Mouse (Mus musculus) frontal cortex, postnatal 25 days (tissue): ENCODE measurements at regions not wholly inside any gene's neighbourhood (a gene's known extent, or its start where the extent isn't known, plus 50 kb on each side); places are given as distances from the start of the nearest gene placed in this dataset.

ENCODE experiments used
- DNase-seq, 2 experiments: peaks; one replicate each; pipeline ENCODE4 v3.0.0; 2022; ENCODE audit warnings: low spot score in 2 of 2

DNA sequence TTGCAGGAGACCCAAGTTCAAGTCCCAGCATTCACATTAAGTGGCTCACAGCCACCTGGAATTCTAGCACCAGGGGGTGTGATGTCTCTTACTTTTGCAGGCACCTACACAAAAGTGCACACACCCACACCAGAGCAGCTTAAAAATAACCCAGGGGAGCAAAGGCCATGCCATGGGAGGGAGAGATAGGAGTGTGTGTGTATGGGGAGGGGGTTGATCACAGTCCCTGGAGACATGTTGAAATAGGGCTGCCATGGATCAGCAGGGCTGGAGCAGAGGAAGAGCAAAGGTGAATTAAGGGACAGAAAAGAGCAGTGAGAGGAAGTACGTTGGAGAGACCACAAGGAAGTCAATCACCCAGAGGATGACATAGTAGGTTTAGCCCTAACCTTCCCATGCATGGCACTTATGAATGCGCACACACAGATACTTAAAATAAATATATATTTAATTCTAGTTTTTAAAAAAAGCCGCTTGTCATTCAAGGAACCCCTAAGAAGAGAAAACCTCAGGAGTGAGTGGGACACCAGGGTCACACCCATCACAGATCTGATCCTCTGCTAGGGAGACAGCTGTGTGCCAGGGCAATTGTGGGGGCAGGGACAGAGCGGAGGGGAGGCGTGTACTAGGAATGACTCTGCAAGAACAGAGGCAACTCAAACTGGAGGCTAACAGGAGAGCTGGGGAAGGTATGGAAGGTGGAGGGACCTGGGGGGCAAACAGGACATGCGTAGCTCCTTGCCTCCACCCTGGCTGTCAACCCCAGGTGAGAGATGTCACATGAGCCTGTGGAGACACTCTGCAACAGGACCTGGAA lies 189.5 kb upstream of the Rybp start:
- DNase-seq, result no peak

DNA sequence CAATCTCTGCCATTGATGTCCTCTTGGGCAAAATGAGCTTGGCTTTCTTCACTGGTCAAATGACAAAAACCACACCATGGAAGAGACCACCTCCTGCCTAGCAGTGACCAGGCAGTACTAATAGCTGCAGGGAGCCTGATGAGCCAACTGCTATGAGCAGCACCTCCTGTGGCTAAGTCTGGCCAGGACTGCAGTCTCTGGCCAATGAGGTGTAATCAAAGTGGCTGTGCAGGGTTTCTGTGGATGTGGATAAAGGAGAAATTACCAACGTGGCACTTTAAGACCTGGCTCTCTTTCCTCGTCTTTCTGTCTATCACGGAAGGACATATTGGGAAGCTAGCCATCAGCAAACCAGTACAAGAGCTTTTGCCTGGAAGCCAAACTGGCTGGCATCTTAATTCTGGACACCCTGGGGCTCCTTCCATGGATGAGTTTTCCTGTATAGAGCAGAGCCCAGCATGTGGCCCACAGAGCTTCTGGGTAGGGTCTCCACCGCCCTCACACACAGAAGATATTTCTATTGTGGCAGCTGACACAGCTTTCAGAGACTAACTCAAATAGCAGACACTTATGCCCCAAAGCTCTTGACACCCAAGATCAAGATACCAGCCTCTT lies 188.2 kb upstream of the Rybp start:
- DNase-seq, result no peak

- DNase-seq, result no peak
These were observed 187.0 kb upstream of the Rybp start for GRCm38 (mm10) chr6:100474326-100474725.

- DNase-seq, result no peak
These were observed 182.8 kb upstream of the Rybp start for GRCm38 (mm10) chr6:100470071-100470470.

- no peak for DNase-seq
These were observed 175.5 kb upstream of the Rybp start for GRCm38 (mm10) chr6:100462757-100463156.

DNA sequence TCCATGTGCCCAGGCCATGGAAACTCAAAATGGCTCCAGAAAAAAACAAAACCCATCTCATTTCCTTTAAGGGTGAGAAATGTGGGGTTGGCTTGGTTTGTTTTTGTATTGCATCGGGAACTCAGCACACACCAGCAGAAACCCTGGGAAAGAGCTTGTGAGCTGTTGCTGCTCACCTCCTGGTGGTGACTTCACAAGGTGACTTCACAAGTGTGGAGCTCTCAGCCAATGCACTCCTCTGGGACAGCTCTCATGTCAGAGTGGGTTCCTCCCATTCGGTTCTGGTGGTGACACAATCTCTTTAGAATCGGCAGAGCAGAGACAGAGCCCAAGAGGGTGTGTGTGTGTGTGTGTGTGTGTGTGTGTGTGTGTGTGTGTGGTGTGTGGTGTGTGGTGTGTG lies 166.1 kb upstream of the Rybp start:
- DNase-seq, result no peak

- DNase-seq, result no peak
These were observed 165.1 kb upstream of the Rybp start for GRCm38 (mm10) chr6:100452097-100453002.

DNA sequence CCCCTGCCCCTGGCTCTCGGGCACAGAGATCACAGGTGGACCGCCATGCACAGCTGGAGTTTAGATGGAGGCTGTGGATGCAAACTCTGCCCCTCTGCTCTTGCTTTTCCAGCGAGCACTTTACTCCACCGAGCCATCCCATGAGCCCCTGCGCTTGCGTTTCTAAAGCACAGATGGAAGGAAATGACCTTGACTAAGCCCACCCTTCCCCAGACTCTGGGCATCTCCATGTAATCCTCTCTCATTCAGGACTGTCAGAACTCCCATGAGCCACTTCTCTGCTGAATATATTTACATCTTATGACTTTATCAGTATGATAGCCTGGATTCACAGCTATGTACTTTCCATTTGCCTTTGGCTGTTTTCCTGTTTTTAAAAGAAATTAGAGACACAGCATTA lies 162.8 kb upstream of the Rybp start:
- no peak for DNase-seq

DNA sequence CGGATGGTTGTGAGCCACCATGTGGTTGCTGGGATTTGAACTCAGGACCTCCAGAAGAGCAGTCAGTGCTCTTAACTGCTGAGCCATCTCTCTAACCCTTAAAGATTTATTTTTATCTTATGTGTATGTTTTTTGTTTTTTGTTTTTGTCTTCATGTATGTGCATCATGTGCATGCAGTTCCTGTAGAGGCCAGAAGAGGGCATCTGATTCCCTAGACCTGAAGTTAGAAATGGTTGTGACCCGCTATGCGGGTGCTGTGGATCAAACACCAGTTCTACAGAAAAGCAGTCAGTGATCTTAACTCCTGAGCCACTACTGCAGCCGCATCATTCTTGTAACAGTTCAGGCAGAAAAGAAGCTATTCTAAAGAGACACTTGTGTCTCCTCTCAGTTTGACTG lies 161.8 kb upstream of the Rybp start:
- DNase-seq, result no peak

DNA sequence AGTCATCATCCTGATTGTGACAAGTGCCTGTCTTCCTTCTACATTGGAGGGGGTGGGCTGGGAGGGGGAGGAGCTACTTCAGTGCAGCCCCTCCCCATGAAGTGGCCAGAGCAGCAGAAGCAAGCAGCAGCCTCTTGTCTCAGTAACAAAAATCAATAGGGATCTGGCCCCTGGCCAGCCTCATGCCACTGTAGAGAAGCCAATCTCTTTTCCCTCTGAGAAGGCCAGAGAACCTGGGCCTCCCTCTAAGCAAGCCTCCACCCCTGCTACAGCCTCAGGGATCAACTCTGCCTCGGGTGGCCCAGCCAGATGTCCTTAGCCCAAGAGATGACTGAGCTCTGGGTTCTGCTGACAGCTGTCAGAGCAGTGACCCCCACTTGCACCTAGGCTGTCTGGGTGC lies 159.9 kb upstream of the Rybp start:
- DNase-seq, result no peak

GRCm38 (mm10) chr6:100446804-100447203 lies 159.5 kb upstream of the Rybp start:
- DNase-seq, result no peak

DNA sequence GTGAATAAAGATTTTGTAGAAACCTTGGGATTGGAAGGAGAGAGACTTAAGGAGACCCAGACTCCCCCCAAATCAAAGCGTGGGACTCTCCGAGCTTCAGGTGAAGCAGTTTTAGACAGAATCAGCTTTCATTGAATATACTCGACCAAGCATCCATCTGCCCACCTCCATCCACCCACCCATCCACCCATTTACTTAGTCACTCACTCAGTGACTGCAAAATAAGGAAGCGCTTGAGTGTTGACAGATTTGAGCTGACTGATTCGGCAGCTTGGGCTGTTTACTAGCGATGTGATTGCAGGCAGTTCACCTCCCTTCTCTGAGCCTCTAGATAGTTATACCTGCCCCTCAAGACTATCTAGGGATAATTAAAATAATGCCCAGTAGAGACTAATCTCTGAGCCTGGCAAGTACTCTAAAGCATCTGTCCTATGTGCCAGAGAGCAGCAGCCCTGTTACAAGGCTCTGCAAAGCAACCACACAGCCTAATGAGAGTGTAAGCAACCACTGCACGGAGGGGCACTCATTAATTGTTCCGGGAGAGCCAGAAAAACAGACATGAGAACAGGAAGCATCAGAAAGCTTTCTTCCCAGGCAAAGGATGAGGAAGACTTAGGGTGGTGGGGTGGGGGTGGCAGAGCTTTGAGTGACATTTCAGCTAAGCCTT lies 151.9 kb upstream of the Rybp start:
- no peak for DNase-seq

DNA sequence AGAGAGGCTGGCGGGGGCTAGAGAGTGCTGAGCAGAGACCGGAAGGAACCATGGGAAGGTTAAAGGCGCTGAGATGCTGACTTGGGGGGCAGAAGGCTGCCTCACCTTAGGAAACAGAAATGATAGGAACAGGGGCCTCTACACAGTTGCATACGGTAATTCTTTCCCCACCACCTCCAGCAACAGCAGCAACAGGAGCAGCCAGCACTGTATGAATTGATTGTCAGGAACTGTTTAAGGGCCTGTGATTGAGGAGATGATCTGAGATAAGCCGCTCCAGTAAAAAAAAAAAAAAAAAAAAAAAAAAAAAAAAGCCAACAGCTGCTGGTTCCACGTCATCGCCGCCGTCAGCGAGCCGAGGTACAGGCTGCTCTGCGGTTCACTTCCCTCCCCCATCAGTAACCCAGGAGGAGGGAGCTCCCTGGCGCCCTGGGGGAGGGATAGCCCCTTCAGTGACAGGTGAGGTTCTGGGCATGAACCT lies 151.3 kb upstream of the Rybp start:
- DNase-seq, result peak in 1 of 2 experiments; percentile 13

DNA sequence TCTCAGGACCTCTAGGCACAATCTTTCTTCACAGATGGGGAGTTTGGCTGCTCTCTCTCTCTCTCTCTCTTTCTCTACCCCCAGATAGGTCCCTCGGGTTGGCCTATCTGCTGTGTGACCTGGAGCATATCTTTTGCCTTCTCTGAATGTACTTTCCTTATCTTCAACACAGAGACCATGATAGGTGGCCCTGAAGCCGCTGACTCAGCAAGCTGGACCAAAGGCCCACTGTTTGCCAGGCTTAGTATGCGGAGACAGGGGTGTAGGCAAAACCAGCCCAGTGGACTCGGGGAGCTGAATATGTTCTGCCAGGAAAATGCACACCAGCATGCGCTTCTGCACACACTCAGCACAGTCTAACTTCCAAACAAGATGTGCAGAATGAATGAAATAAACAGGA lies 150.7 kb upstream of the Rybp start:
- no peak for DNase-seq

- DNase-seq, result no peak
These were observed 149.2 kb upstream of the Rybp start for GRCm38 (mm10) chr6:100436507-100436906.

- no peak for DNase-seq
These were observed 147.9 kb upstream of the Rybp start for GRCm38 (mm10) chr6:100435222-100435621.

- no peak for DNase-seq
These were observed 146.2 kb upstream of the Rybp start for GRCm38 (mm10) chr6:100433534-100433867.

DNA sequence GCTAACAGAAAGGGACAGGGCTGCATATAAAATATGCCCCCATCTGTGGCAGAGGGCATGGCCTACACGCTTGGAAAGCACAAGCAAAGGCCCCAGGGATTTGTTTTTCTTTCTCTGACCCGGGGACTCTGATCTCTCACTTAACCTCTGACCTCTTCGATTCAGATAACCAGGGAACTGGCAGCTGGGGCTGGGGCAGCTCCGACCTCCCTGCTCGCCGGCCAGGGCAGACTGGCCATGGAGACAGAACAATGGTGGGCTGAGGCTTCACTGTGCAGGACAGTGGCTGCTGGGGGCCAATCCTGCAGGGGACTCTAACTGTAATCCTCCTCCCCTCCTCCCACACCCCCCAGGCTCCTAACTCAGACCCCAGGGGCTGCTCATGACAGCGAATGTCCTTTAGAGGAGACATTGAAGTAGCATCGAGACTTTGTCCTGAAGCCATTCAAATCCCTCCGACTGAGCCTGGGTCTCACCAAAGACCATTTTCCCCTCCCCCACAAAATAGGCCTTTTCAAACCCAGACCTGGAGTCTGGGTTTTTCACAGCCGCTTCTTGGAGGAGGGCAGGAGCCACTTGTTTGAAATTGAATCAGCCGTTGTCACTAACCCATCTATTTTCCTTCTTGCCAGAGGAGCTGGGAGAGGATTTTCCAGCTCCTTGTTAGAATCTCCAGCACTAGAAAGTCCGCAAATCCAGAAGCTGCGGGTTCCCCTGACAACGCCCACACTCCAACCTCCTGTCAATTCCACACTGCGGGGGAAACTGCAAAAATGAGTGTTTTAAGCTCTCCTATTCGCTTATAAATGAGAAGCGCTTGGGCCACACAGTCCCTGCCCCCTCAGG lies 145.6 kb upstream of the Rybp start:
- DNase-seq, result peak in 1 of 2 experiments; percentile 13

DNA sequence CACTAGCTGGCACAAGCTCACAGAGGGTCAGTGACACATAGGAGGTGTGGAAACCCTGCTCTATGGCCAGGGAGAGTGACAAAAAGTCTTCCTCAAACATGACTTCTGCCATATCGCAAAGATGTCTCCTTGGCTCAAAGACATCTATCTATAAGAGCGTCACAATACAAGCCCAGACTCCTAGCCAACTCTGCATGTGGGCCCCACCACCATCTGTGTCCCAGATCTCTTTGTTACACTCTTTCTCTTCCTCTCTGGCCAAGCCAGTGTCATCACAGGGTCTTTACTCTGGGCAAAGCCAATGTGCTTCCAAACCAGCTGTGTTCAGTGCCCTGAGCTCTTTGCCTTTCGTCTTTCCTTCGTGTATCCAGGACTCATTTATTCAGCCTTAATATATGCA lies 143.0 kb upstream of the Rybp start:
- DNase-seq, result no peak

DNA sequence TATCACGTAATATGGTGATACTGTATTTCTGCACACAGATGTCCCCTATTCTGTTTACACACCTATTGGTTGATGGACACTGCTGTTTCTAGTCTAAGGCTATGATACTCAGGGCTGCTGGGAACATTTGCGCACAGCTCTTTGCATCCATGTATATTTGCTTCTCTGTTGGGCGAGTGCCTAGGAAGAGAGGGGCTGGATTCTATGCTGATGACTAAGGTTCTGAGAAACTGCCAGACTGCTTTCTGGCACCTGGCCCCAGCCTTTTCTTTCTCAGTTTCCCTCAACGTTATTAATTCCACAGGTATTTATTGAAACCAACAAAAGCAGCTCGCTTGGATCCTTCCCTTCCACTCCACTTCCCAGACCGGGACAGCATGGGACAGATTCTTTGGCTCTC lies 142.2 kb upstream of the Rybp start:
- DNase-seq, result no peak

DNA sequence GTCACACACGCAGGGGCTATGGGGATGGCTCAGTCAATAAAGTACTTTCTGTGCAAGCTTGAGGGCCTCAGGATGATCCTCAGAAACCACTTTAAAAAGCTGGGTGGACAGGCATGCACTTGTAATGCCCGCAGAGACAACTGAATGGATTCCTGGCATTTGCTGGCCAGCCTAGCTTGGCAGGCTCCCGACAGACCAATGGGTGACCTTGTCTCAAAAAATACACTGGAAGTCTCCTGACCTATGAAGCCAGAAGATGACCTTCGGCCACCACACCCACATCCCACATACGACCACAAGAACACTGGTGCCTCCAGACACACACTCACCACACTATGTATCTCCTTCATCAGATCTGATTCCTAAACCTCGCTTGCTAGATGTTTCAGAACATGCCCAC lies 141.5 kb upstream of the Rybp start:
- no peak for DNase-seq
